Mouse (Mus musculus): Measurements from ENCODE around the gene Col25a1.

The Col25a1 gene

GRCm38 (mm10) chr3:130131201-130131600 lies at the start of gene Col25a1:
Gene Col25a1, plus strand, starts transcription at chr3:130131501.
- no peak for DNase-seq (ENCODE audit: low spot score)

GRCm38 (mm10) chr3:130083312-130083711 lies 48.0 kb upstream of the Col25a1 start:
- no peak for DNase-seq (ENCODE audit: low spot score)

DNA sequence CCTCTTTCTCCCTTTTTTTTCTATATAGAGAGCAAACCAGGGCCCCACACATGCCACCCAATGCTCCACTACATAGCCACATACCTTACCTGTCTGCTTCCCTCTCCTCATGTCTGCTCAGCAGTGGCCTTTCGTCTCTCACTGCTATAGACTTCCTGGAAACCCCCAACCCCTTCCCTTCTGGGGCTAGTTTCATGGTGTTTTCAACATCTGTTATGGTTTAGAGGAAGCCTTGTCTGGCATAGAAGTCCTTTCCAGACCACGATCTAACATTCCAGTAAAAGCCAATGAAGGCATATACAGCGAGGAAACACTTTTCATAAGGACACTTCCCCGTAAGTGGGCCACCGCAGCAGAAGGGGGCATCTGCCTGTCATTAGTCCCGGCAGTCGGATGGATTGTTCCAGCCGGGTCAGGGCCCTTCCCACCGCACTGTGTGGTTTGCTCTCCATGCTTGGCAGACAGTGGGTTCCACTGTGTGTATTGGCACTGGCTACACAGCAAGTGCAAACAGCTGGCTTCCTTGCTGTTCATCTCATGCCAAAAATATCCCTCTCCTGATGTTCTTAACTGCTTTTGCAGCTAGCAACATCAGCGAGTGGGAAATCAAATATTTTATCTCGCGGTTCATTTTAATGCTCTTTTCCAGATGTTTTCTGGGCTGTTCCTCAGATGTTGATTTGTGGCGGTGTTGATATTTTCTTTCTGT lies 44.8 kb upstream of the Col25a1 start:
- DNase-seq (ENCODE audit: low spot score), result no peak

DNA sequence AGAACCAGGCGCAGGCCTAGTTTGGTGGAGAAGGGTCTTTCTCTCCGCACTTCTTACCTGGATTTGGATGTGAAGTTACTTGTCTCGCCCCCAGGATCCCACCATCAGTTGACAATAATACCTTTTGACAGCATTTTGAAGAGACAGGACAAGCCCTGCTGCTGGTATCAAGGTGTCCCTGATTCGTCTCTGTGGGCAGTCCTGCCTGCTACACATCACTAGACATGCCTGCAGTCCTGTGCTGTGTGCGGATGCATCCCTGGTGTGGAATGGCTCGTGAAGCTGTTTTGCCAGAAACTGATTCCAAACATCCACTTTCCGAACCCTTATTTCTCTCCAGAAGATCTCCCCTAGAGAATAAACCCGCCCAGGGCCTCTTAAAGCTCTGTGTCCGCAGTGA lies 43.8 kb upstream of the Col25a1 start:
- DNase-seq (ENCODE audit: low spot score), result no peak

- DNase-seq (ENCODE audit: low spot score), result no peak
These were observed 42.6 kb upstream of the Col25a1 start for GRCm38 (mm10) chr3:130088654-130089053.

DNA sequence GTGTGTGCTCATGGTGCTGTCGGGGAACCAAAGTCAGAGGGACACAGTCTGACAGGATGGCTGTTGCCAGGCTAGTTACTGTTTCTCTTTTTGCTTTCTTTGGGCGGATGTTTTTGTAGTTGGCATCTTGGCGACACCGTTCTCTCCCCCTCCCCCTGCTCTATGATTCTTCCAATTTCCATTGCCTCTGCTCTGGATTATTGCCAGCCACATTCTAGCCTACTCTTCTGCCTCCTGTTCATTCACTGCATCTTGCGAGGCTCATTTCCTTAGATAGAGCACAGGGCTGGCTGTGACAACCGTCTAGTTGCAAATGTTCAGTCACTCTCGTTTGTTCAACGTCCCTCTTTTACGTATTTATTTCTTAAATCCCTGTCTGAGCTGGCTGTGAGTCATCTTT lies 40.8 kb upstream of the Col25a1 start:
- DNase-seq (ENCODE audit: low spot score), result no peak

GRCm38 (mm10) chr3:130094125-130094704 lies 37.1 kb upstream of the Col25a1 start:
- no peak for DNase-seq (ENCODE audit: low spot score)

DNA sequence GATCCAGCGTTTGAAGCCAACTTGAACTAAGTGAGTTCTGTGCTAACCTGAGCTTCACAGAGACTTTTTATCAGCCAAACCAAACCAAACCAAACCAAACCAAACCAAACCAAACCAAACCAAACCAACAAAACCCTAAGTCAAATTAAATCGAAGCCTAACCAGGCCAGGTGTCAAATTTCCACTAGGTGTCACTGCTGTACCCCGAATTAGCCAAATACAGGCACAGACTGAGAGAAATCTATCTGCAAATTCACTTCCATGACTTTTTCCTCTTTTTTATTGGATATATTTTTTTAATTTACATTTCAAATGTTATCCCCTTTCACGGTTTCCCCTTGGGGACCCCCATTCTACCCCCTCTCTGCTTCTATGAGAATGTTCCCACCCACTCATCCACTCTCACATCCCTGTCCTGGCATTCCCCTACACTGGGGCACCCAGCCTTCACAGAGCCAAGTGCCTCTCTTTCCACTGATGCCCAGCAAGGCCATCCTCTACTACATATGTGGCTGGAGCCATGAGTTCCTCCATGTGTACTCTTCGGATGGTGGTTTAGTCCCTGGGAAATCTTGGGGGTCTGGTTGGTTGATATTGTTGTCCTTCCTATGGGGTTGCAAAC lies 36.0 kb upstream of the Col25a1 start:
- DNase-seq (ENCODE audit: low spot score), result peak; percentile 58

DNA sequence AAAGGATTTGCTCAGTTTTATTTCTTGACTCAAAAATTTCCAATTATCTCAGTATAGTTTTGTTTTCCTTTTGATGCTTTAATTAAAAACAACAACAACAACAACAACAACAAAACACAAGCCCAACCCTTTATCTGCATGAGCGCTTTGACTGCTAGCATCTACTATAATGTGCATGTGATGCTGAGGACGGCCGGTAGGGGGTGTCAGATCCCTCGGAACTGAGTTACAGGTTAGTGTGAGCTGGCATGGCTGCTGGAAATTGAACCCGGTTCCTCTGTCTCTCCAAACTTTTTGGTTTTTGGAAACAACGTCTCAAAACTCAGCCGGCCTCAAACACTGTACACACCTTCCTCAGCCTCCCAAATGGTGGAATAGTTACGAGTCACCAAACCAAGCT lies 27.8 kb upstream of the Col25a1 start:
- no peak for DNase-seq (ENCODE audit: low spot score)

GRCm38 (mm10) chr3:130104471-130104870 lies 26.8 kb upstream of the Col25a1 start:
- no peak for DNase-seq (ENCODE audit: low spot score)

- no peak for DNase-seq (ENCODE audit: low spot score)
These were observed 14.4 kb upstream of the Col25a1 start for GRCm38 (mm10) chr3:130116886-130117285.

DNA sequence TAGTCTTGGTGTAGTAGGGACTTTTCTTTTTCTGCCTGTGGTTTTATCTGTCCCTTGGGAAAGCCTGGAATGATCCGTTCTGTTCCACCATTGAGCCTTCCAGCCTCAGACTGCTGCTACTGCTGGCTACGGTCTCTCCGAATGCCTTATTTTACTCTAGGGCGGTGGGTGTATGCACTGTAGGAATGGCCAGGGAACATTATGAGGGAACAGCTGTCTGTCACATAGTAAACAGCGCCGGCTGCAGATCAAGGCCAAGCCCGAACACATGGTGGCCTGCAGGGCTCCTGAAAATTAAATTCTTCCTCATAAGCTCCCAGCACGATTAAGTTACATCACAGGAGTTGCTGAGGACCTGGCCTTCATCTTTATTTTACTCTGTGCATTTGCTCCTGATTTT lies 3.5 kb upstream of the Col25a1 start:
- DNase-seq (ENCODE audit: low spot score), result no peak

GRCm38 (mm10) chr3:130128564-130128963 lies 2.7 kb upstream of the Col25a1 start:
- peak; percentile 29 for DNase-seq (ENCODE audit: low spot score)

DNA sequence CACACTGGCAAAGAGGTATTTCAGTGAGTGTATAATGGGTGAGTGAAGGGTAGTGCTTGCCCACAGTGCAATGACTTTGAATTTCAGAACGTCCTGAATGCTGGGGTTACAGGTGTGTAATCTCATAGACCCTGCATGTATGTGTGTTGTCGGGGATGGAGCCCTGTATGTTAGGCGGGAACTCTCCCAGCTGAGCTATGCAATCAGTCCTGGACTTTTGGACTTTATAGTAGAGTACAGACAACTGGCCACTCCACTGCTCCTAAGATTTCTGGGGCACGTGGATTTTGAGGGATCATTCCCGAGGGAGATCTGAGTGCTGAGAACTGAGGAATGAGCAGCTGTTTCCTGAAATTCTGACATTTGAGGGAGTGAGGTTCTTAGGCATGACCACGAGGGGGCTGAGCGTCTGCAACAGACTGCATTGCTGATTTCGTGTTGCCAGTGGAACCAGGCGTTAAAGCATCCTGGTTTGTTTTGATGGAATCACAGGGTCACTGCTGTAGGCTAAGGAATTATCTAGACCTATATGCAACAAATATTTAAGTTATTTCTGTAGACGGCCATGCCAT lies 1.6 kb upstream of the Col25a1 start:
- DNase-seq (ENCODE audit: low spot score), result no peak

- no peak for DNase-seq (ENCODE audit: low spot score)
These were observed 5.9 kb downstream of the Col25a1 start for GRCm38 (mm10) chr3:130137204-130137603.

DNA sequence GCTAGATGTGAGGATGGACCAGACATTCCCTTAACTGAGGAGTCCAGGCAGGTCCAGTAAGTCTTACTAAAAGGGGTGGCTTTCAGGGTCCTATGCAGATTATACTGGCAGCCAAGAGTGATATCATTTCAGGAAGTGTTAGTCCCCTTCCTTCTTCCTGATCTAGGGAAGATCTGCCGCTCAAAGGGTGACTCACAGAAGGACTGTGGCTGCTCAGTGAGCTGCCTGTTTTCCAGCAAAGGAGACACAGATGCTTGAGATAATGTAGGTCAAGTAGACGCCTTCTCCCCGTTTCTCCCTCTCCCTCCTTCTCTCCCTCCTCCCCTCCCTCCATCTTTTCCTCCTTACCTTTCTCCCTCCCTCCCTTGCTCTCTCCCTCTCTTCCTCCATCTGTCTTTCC lies 6.3 kb downstream of the Col25a1 start:
- no peak for DNase-seq (ENCODE audit: low spot score)

DNA sequence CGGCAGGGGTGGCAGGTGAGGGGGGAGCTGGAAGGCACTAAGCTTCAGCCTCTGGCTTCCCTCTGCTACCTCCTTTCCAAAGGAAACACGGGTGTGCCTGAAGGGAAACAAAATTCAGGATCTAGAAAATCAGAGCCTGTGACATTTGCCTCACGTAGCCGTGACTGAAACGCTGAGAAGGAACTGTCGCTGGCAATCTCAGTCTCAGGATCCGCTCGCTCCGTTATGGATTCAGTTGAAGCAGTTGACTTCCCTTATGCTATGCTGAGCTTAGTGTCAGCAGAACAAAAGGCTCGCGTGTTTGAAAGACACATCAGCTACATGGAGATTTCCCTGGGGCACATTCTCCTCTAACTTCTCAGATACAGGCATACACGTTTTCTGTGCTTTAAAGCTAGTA lies 14.6 kb downstream of the Col25a1 start:
- no peak for DNase-seq (ENCODE audit: low spot score)

- no peak for DNase-seq (ENCODE audit: low spot score)
These were observed 16.5 kb downstream of the Col25a1 start for GRCm38 (mm10) chr3:130147827-130148226.

GRCm38 (mm10) chr3:130149180-130149579 lies 17.9 kb downstream of the Col25a1 start:
- DNase-seq (ENCODE audit: low spot score), result no peak

GRCm38 (mm10) chr3:130153117-130153516 lies 21.8 kb downstream of the Col25a1 start:
- DNase-seq (ENCODE audit: low spot score), result no peak

DNA sequence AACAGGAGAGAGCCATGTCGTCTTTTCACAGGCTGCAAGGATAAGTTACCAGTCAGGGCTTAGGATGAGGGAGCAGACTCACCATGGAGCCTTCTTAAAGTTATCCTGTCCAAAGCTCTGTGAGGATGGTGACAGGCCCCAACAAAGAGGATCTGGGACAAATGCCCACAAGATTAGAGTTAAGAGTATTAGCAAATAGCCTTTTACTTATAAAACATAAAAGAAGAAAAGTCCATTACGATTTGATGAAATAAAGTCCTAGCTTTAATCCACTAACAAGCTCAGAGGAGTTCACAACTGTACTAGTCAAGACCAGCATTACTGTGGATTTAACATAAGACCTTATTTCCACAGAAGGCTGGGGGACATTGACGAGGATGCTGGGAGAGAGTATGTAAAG lies 26.2 kb downstream of the Col25a1 start:
- DNase-seq (ENCODE audit: low spot score), result no peak

DNA sequence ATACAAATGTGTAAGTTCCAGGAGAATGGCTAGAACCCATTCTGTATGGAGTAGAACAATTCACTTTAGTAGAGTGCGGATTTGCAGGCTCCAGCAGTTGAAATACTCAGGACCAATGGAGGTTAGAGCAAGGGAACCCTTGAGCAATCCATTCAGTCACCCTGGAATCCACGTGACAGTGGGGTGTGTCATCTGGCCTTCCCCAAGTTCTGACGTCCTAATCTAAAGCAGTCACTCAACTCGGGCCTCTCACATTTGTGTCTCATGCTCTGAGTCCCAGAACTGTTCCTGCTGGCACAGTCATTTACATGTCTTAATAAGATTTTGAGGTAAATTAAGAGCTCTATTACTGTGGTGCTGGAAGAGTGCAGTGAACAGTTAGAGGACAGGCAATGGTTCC lies 28.6 kb downstream of the Col25a1 start:
- DNase-seq (ENCODE audit: low spot score), result no peak

DNA sequence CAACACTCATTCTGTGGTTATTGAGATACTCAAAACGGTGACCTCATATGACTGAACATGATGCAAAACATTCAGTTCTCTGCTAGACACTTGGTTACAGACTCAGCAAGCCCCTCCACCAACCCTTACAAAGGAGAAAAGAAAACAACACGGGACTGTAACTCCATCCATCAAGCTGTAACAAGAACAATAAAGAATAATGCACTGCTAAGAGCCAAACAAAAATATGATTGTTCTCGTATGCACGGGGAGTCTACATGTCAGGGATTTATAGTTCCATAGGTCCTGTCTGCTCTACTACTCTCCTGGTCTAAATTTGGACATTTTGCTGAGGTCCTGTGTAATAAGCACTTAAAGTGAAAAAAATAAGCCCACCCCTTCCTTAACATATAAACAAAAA lies 29.6 kb downstream of the Col25a1 start:
- DNase-seq (ENCODE audit: low spot score), result no peak
